Mouse (Mus musculus): ENCODE data around the gene Trak1. TPM values are rescaled to one million over a fixed set of nuclear protein-coding genes. Genes with fewer than 3 reads are reported as not detected.

Trak1 gene
- total and polyA plus RNA-seq, 2 experiments from 2014 or later, result 61.8 to 116 TPM

- 70% methylated on average over 3 of the region's 3 CpGs for WGBS
- DNase-seq, result no peak
Observed at GRCm38 (mm10) chr9:121359266-121359972, 62.1 kb downstream of the Trak1 start.

GRCm38 (mm10) chr9:121360327-121360954, 63.1 kb downstream of the Trak1 start:
- peak overlapping the region; percentile 24 for H3K4me2 ChIP-seq (ENCODE audit: low read depth)
- no peak overlapping the region for H3K4me3 ChIP-seq (ENCODE audit: low read depth, low read length)
- 3% methylated on average over 12 of the region's 12 CpGs for WGBS
- ATAC-seq (peak; percentile 86), DNase-seq (peak; percentile 82)
- H3K9ac ChIP-seq, result peak overlapping the region; percentile 19; the same call in 1 of the 2 replicates
- H3K9me3 ChIP-seq (ENCODE audit: low read length), result no peaks in the 10 kb centered on the region
- no peaks in the 10 kb centered on the region for H3K27me3 ChIP-seq (ENCODE audit: insufficient read depth, low read length)
- H3K27ac ChIP-seq (ENCODE audit: low read depth, low read length), result peak overlapping the region; percentile 92
- peaks cover 15% of the 10 kb centered on the region; the same call in 1 of the 2 replicates for H3K4me1 ChIP-seq (ENCODE audit: insufficient read depth)
- no peak for TF ChIP-seq CTCF (IDR thresholded peaks at IDR 0.05; ENCODE audit: low read depth)
- peaks cover 6% of the 10 kb centered on the region; the same call in 1 of the 2 replicates for H3K36me3 ChIP-seq (ENCODE audit: insufficient read depth)

More at GRCm38 (mm10) chr9:121359266-121359972, 62.1 kb downstream of the Trak1 start:
- Histone ChIP-seq H3K27me3 (ENCODE audit: insufficient read depth, low read length) (no peaks in the 10 kb centered on the region), H3K36me3 (ENCODE audit: insufficient read depth) (peaks cover 6% of the 10 kb centered on the region; the same call in 1 of the 2 replicates), H3K4me1 (ENCODE audit: insufficient read depth) (peaks cover 15% of the 10 kb centered on the region; the same call in 1 of the 2 replicates), H3K4me3 (ENCODE audit: low read depth, low read length) (no peak overlapping the region), H3K4me2 (ENCODE audit: low read depth) (no peak overlapping the region), H3K9me3 (ENCODE audit: low read length) (no peaks in the 10 kb centered on the region), H3K27ac (ENCODE audit: low read depth, low read length) (peak overlapping the region; percentile 92), H3K9ac (no peak overlapping the region)
- ATAC-seq, result no peak
- no peak for TF ChIP-seq CTCF (IDR thresholded peaks at IDR 0.05; ENCODE audit: low read depth)

DNA sequence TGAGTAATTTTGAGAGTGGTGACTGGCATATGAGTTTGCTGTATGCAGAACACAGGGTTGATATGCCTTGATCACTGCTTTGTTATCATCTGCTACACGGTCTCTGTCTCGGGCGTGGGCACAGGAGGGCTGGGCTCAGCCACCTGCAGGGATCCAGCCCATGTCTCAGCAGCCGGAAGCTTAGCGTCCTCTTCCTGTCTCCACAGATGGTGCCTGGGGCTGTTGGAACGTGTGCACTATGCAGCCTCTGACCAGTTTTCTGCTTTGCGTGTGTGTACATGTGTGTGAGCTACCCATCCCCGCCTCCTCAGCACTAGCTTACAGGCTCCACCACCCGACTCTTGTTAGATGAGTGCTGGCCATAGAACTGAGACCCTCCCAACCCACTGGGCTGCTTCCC, 63.7 kb downstream of the Trak1 start:
- Histone ChIP-seq H3K9me3 (ENCODE audit: low read length) (no peaks in the 10 kb centered on the region), H3K27ac (ENCODE audit: low read depth, low read length) (peak overlapping the region; percentile 92), H3K4me1 (ENCODE audit: insufficient read depth) (peaks cover 13% of the 10 kb centered on the region; the same call in 1 of the 2 replicates), H3K36me3 (ENCODE audit: insufficient read depth) (peaks cover 6% of the 10 kb centered on the region; the same call in 1 of the 2 replicates), H3K9ac (peak overlapping the region; percentile 19; the same call in 1 of the 2 replicates), H3K4me3 (ENCODE audit: low read depth, low read length) (no peak overlapping the region), H3K4me2 (ENCODE audit: low read depth) (peak overlapping the region; percentile 24), H3K27me3 (ENCODE audit: insufficient read depth, low read length) (no peaks in the 10 kb centered on the region)
- DNase-seq, result peak; percentile 59
- whole genome bisulfite sequencing, result 23% methylated on average over 9 of the region's 9 CpGs
- no peak for TF ChIP-seq CTCF (IDR thresholded peaks at IDR 0.05; ENCODE audit: low read depth)
- peak; percentile 67 for ATAC-seq

- ATAC-seq (no peak), DNase-seq (no peak)
- Histone ChIP-seq H3K9me3 (ENCODE audit: low read length) (no peaks in the 10 kb centered on the region), H3K27me3 (ENCODE audit: insufficient read depth, low read length) (no peaks in the 10 kb centered on the region), H3K27ac (ENCODE audit: low read depth, low read length) (no peak overlapping the region), H3K9ac (no peak overlapping the region), H3K36me3 (ENCODE audit: insufficient read depth) (peaks cover 6% of the 10 kb centered on the region; the same call in 1 of the 2 replicates), H3K4me1 (ENCODE audit: insufficient read depth) (peaks cover 18% of the 10 kb centered on the region), H3K4me2 (ENCODE audit: low read depth) (no peak overlapping the region), H3K4me3 (ENCODE audit: low read depth, low read length) (no peak overlapping the region)
- no peak for TF ChIP-seq CTCF (IDR thresholded peaks at IDR 0.05; ENCODE audit: low read depth)
- WGBS, result 70% methylated on average over 19 of the region's 19 CpGs
Observed at GRCm38 (mm10) chr9:121363932-121364331, 66.6 kb downstream of the Trak1 start.

DNA sequence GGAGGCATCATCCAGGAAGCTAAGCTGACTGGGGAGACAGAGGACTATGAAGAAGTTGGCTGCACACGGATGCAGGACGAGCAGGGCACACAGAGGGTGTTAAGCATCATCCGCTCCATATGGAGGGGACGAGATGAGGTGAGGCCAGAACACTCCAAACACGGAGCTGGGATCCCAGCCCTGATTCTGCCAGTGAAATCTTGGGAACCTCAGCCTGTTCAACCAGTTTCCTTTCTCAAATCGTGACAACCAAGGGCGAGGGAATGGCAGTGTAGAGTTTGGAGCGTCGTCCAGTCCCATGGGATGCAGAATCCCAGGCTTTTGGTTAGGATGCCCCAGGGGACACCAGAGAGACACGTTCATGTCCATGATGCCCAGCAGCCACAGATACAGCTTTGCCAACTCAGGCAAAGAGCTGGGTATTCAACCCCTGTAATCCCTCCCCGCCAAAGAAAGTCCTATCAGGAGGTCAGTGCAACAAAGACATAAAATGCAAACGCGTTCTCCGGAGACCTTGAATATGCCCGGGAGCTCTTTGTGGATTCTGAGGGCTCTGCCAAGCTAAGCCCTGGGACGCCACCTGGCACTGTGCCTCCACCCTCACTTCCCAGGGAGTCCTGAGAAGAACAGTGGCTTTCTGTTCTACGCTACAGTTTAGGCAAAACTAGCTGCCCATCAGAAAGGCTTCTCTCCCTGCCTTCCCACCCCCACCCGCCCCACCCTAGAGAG, 69.0 kb downstream of the Trak1 start:
- ATAC-seq, result peak; percentile 79
- Histone ChIP-seq H3K4me2 (ENCODE audit: low read depth) (peak overlapping the region; percentile 24; the same call in 1 of the 2 replicates), H3K36me3 (ENCODE audit: insufficient read depth) (peaks cover 6% of the 10 kb centered on the region; the same call in 1 of the 2 replicates), H3K4me3 (ENCODE audit: low read depth, low read length) (no peak overlapping the region), H3K27ac (ENCODE audit: low read depth, low read length) (peak overlapping the region; percentile 80), H3K9ac (no peak overlapping the region), H3K27me3 (ENCODE audit: insufficient read depth, low read length) (no peaks in the 10 kb centered on the region), H3K9me3 (ENCODE audit: low read length) (no peaks in the 10 kb centered on the region), H3K4me1 (ENCODE audit: insufficient read depth) (peaks cover 12% of the 10 kb centered on the region)
- WGBS, result 24% methylated on average over 18 of the region's 18 CpGs
- TF ChIP-seq CTCF (IDR thresholded peaks at IDR 0.05; ENCODE audit: low read depth), result no peak
- DNase-seq, result peak; percentile 75

GRCm38 (mm10) chr9:121366864-121367245, 69.6 kb downstream of the Trak1 start:
- no peak for TF ChIP-seq CTCF (IDR thresholded peaks at IDR 0.05; ENCODE audit: low read depth)
- no peak overlapping the region for H3K4me3 ChIP-seq (ENCODE audit: low read depth, low read length)
- WGBS, result 34% methylated on average over 12 of the region's 12 CpGs
- peak; percentile 74 for DNase-seq
- ATAC-seq, result peak; percentile 61
- peak overlapping the region; percentile 80 for H3K27ac ChIP-seq (ENCODE audit: low read depth, low read length)
- no peaks in the 10 kb centered on the region for H3K27me3 ChIP-seq (ENCODE audit: insufficient read depth, low read length)
- H3K9ac ChIP-seq, result no peak overlapping the region
- H3K36me3 ChIP-seq (ENCODE audit: insufficient read depth), result peaks cover 6% of the 10 kb centered on the region; the same call in 1 of the 2 replicates
- no peaks in the 10 kb centered on the region for H3K9me3 ChIP-seq (ENCODE audit: low read length)
- H3K4me2 ChIP-seq (ENCODE audit: low read depth), result peak overlapping the region; percentile 24; the same call in 1 of the 2 replicates
- H3K4me1 ChIP-seq (ENCODE audit: insufficient read depth), result peaks cover 16% of the 10 kb centered on the region
